Mouse (Mus musculus) megakaryocyte-erythroid progenitor cell, adult 5-6 weeks (primary cell): Measurements from ENCODE around the gene Clybl. TPM values are rescaled to one million over a fixed set of nuclear protein-coding genes. Genes with fewer than 3 reads are reported as not detected.

Source experiments
- ATAC-seq: replicated peaks from 2 replicates; pipeline ENCODE4 v1.8.0; 2016; ENCODE audit warnings: mild to moderate bottlenecking, inconsistent platforms; ENCODE audit not compliant: severe bottlenecking, poor library complexity, low FRiP score, low TSS enrichment
- total RNA-seq, 2 experiments: library from RNA; stranded (forward) in 1 of 2; stranded (reverse) in 1 of 2; fragments of 200-1000, 215-1000 nt in 1 of 2; fragments of >200 nt in 1 of 2; fragmentation: Nextera tagmentation in 1 of 2; gene quantifications; 2 replicates each; pipeline ENCODE4 v1.2.3; 2014 to 2017

The Clybl gene
- total RNA-seq (2014; fragmentation: Nextera tagmentation) (56.6 and 71.1 TPM in 2 replicates), total RNA-seq (2017) (27.4 and 47.9 TPM in 2 replicates)

DNA sequence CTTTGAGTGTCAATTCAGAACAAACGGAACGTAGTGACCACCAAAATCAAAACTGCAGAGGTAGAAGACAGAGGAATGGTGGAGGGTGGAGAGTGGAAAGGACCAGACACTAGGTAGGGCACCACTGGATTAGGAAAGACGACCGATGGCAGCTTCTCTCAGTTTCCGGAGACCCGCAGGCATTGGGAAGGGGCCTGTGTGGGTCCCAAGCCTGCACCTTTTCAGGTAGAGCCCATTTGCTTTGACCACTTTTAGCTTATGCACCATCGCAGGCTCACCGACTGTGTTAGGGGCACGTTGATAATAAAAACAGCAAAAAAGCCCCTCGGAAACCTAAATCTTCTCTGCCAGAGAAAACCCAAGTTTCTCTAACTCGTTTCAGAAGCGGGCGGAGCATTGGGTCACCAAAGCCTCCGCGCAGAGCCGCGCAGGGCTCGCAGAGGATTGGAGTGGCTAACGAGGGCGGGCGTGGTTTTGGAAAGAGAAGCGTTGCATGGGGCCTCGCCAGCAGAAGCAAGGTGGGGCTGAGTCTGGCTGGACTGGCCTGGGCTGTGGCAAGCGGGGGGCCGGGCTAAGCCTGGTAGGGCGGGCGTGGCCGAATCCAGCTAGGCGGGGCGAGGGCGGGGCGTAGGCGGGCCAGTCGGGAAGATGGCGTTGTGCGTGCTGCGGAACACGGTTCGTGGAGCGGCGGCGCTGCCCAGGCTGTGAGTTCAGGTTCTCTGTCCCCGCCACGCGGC, at the start of gene Clybl:
TSS of gene Clybl (plus strand) at position 627 of the 737 bp plus-strand sequence.
- ATAC-seq, result peak; percentile 86

DNA sequence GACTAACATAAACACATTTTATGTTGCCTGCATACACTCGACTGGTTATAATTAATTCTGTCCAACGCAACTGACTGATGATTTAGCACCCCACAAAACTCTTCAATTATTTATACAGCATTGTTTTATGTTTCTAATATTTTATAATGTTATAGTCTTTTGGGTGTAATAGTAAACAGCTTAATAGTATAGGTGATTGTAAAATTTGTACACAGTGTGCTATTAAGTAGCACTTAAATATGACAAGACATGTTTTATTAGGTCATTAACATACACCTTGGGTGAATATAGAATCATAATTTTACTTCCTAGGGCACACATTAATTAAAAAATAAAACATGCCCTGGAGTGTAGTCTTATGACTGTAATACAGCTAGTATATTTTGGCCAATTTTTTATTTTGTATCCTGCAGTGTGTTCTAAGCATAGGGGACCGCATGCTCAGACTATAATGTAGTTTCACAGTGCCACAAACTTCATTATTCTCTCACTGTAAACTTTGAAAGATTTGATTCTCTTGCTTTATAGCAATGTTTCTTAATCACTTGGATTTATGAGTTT, 45.1 kb upstream of the Clybl start:
- no peak for ATAC-seq

DNA sequence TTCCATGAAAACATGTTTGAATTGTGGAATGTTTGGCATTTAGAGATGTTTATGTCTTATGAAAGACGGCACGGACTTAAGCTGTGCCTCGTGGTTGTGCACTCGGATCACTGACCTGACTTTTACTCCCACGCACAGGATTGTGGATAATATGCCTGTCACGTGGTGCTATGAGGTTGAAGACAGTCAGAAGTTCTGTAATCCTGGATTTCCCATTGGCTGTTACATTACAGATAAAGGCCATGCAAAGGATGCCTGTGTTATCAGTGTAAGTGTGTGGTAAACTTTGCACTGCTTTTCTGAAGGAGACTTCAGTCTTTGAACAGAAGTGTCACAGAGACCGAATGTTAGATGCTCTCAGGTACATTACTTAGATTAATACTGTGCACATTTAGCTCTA, 44.3 kb upstream of the Clybl start:
- peak; percentile 47 for ATAC-seq

DNA sequence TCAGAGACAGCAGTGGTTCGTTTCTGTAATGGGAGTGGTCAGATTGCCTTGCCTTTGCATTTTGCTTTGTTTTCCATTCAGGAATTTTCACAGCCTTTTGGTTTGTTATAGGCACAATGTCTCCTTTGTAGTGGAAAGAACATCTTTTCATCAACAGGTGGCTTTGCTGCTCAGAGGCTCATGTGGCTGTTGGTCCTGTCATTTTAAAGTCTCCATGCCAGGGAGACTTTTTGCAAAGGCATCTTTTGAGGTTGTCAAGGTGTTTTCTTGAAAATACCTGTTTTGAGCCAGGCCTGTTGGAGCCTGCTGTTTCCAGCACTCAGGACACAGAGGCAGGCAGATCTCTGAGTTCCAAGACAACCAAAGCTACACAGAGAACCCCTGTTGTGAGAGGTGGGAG, 41.4 kb upstream of the Clybl start:
- no peak for ATAC-seq

DNA sequence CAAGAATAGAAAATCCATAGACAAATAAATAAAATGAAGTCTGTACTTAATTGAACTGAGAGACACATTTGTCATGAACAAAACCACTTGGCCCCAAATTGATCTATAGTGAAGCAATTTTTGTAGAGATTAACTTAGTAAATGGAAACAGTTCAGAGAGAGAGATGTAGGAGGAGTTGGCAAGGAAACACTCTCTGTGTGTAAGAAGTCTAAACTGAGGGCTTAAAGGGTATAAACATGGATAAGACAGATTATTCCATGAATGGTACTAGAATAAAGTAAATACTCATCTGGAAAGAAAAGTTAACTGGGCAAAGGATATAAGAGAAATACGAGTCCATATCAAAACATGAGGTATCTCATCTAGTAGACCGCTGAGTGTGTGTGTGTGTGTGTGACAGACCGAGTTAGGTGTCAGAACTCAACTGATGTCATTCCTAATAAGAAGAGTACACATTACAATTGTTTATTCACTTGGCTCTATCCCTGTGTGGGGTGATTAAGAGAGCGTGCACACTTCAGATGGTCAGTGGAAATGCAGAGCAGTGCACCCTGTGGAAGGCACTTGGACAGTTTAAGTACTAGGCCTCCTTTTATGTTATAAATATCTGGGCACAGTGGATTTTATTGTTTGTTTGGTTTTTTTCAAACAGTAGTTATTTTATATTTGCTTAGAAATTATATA, 37.8 kb upstream of the Clybl start:
- ATAC-seq, result no peak

DNA sequence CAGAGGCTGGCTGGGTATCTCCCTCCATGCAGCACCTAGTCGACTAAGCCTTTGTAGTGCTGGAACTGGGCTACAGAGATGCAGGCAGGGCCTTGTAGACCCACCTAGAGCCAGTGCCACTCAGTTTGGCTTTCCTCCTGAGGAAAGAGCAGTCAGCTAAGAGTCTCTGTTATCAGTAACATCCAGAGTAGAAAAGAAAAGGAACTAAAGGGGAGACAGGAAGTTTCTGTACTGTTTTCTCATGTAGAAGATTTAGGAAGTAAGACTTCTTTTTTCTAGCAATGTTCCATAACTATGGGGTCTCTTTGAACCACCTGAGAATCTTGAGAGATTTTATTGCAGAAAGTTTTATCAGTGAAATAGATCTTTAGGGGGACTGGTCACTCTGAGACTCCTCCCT, 36.1 kb upstream of the Clybl start:
- peak; percentile 40; the same call in 1 of the 2 replicates for ATAC-seq

DNA sequence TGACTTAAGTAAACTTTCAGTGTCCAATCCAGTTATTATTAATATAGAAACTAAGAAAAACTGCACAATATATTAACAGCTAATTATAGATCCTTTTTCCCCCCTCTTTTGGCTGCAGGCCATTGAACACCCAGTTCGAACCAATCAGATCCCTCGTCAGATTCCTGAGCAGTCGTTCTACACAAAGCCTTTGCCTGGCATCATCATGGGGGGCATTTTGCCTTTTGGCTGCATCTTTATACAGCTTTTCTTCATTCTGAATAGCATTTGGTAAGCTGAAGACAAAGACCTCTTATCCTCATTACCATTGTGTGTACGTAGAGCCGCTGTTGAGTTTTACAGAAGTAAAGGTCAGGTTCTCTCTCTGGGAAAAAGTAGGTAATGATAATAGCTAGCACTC, 30.9 kb upstream of the Clybl start:
- ATAC-seq, result no peak

DNA sequence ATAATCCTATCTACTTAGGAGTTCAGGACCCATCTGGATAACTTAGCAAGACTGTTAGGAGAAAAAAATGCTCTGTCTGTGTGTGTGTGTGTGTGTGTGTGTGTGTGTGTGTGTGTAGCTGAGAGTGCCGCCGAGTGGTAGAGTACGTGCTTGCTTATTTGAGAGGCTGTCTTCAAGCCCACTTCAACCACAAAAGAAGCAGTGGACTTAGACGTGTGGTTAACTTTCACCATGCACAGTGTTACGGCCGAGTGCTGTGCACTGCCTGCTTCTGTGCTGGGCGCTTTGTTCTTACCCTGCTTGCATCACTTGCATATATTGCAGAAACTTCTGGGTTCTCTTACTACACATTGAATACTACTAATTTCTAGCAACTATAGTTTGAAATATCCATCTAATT, 23.8 kb upstream of the Clybl start:
- no peak for ATAC-seq

DNA sequence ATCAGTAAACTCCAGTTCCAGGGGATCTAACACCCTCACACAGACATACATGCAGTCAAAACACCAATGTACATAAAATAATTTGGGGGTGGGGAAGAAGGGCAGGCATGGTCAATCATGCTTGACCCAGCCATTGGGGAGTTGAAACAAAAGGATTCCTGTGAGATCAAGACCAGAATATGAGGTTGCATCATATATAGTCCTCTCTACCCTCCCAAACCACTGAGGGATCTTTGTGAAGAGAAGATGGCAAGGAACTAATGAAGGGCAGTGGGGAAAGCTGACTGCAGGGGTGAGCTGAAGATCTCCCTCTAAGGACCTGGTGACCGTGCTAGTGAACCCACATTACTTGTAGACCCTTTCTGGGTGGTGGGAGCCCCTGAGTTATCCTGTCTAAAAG, 20.6 kb upstream of the Clybl start:
- ATAC-seq, result no peak

DNA sequence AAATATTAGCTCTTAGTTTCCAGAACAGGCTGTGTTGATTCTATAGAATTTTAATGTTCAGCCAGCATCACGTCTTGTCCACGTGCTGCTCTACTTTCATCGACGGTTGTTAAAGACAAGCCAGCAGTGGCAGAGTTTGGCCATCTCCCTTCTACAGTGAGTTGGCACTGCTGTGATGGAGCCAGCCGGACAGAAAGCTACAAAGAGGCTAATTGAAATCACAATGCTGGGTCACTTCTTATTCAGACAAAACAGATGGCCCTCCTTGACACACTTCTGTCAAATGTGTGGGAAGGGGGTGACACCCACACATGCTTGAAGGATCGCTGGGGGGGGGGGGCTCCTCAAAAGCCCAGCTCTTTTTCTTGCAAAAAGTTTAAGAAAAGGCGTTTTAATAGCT, 12.6 kb upstream of the Clybl start:
- ATAC-seq, result no peak

DNA sequence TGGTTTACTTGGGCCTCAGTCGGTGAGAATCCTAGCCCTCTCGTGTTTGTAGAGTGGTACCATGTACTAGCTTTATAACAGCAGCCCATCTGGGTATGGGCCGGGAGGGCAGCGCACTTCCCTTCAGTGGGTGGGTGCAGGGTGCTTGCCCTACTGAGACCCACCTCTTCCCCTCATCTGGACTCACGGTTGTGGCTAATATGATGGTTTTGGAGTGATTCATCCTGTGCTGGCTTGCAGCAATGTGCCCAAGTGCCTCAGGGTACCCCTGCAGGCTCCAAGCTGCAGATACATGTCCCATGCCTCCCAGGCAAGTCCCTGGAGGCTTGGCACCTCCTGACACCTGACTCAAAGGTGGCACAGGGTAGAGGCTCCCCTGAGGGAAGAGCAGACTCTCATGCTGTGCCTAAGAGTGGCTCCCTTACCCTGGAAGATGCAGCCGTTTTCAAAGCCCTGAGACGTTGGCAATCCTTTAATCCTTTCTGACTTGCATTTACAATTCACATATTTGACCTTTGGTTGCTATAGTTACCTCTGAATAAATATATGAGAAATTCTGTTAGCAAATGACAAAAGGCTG, 11.2 kb upstream of the Clybl start:
- ATAC-seq, result peak; percentile 38; the same call in 1 of the 2 replicates

DNA sequence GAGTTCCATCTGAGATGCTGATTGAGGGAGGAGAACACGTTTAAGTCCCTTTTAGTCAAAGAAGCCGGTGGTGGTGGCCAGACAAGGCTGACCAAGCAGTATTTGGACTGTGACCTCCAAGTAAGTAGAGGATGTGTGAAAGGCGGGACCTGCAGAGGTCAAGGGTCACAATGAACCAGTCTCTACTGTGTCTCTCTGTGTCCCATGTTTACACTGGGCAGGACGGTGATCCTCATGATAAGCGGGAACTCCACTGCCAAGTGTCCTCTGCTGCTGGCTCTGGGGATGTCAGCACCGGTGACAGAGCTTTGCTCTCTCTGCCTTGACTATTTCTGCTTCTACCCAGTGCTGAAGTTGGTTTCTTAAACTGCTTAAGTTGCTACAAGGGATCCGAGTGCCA, 10.5 kb upstream of the Clybl start:
- 0 out of 2 replicates have a peak, but pooled peaks have one; percentile 6 for ATAC-seq

DNA sequence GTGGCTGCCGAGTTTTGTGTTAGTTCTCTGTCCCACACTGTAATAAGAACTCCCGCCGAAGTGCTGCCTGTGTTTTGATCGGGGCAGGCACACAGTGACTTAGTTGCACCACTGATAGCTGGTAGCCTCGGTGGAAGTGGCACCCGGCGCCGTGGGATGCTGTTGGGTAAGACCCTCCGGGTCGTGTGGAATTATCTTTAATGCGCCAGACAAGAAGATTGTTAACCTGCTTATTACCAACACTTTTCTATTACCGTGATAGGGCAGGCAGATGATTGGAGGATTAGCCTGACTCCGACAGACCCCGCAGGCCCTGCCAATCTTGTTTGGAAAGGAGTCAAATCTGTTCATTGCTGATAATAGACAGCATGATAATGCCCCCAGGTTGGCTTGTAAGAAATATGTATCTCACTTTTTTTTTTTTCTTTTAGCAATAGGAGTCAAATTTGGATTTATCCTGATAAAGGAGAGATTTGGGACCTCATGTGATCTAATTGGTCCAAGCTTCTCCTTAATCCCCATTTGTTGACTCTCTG, 5.2 kb upstream of the Clybl start:
- ATAC-seq, result no peak

DNA sequence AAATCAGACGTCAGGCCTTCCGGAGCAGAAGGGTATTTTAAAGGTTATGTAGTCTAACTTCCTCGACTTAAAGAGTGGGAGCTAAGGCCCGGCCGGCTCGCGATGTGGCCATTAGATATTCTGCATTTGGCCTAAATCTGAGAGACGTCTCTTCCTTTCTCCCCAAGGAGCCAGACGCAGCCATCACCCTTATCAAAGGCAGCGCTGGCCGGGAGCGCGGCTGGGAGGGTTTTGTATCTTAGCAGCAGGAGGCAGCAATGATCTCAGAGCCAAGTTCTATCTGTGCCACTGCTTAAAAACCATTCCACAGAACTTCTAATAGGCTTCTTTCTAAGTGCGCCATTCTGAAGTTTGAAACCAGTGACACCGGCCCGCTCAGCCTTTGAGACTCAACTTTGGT, 2.2 kb upstream of the Clybl start:
- ATAC-seq, result no peak

DNA sequence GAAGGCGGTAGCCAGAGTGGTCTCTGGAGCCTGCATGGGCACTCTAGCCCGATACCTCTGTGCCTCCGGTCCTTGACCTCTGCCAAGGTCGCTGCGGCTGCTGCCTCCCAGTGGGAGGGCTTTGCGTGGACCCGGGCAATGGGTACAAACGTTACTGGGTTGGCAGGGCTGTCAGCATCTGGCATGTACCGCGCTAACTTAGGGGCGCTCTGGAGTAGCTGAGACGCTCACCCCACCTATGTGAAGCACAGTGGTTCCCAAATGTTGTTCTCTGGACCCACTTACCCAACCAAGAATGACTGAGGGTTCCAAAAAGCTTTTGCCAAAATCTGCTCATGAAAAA, 282 bp downstream of the Clybl start:
- ATAC-seq, result peak; percentile 60

DNA sequence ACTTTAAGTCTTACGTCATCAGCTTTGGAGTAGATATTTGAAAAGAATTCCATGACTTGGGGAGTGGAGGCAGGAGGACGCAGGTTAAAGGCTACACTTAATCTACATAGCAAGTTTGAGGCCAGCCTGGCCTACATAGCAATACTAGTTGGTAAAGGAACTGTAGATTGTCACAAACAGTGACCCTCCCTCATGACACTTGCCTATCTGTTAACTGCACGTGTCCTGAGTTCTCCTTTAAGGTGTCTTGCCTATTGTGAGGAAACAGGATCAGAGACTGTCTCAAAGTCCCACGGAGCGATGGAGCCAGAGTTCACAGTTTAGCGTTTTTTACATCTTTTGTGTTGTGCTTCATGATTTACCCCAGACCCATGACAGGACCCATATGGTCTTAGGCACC, 716 bp downstream of the Clybl start:
- ATAC-seq, result peak; percentile 17

DNA sequence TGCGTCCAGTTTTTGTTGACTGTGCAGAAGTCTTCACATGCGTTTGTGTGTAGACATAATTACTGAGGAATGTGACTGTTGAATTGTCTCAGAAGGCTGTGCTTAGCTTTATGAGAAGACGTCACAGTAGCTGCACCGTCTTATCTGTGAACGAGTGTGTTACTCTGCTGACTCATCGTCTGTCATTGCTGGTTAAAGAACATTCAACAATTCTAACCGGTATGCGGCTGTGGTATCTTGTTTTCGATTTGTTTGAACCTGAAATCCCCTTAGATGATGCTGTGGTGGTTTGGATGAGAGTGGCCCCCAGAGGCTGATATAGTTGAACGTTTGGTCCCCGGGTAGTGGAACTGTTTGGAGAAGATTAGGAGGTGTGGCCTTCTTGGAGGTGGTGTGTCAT, 2.5 kb downstream of the Clybl start:
- peak; percentile 67 for ATAC-seq

DNA sequence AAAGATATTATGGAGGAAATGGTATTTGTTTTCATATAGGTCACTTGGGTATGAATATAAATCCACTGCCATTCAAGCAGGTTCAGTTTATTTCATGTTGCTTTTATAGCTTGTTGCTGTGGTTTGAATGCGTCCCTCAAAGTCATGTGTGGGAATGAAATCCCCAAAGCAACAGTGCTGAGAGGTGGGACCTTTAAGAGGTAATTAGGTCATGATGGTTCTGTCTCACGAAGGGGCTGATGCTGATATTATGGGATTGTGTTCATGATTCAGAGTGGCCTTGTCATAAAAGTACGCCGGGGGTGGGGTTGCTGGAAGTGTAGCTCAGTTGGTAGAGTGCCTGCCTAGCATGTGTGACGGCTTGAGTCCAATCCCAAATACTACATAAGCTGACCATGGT, 6.7 kb downstream of the Clybl start:
- ATAC-seq, result no peak

DNA sequence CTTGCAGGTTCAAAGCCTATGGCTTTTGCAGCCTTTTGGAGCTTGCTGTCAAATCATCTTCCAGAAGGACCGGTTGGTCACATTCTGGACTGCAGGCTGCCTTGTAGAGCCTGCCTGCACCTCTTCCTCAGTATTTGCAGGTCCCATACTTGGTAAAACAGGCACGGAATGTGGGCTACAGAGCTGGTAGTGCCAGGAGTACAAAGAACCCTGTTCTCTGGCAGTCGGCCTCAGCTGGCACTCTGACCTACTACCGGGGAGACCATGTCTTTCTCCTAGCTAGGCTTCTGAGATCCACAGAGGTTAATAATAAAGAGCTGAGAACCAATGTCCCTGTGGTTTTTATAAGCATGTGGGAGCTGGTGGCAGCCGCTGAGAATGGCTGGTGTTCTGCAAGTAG, 8.4 kb downstream of the Clybl start:
- ATAC-seq, result no peak

DNA sequence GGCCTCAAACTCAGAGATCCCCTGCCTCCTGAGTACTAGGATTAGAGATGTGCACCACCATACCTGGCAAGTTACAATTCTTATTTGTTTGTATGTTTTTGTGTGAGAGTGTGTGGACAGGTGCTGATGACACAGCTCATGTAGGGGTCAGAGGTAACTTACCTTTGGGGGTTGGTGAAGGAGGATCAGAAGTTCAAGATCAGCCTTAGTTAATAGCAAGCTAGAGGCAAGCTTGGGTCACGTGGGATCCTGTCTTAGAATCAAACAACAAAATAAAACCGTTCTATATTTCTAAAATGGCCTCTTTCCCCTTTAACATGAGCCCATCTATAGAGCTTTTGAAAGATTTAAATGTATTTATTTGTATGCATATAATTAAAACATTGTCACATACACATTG, 9.0 kb downstream of the Clybl start:
- no peak for ATAC-seq
